ENCODE assay signal across 9 mouse cellular contexts in the genomic region with DNA sequence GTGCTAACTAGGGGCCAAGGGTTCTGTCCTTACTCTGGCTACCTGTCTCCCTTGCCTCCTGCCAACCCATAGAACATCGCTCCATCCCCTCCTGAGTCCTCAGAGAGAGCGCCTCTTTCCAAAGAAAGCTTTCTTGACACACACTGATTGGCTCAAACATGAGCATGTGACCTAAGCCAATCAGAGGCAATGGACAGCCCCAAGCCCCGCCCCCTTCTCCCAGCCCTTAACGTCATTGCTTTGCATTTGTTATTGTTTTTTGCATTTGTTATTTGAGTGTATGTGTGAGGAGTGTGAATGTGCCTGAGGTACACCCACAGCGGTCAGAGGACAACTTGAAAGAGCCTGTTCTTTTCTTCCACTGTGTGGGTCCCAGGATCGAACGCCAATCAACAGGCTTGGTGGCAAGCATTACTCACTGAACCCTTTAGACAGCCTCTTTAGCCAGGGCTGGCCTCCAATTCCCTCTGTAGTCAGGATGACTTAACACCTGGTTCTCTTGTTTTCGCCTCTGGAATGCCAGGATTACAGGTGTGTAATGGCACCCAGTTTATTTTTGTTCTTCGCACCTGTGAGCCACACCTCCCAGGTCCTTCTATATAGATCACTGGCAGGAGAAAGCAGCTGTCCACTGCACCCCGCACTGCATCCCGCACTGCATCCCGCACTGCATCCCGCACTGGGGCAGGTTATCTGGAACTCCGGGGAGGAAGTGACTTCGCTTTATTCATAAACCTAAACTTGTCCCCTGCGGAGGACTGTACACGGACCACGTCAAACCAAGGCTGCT. TPM values are rescaled to one million over a fixed set of nuclear protein-coding genes. Genes with fewer than 3 reads are reported as not detected.
A peak's percentile ranks its signal among the peaks of the same experiment; 100 is the strongest.
DNase-seq lines count a peak whose midpoint lies in the region; ATAC-seq and TF ChIP-seq lines count a peak whose summit lies in the region.
"Had no signal": no experiment of that assay in that cellular context is flagged by ENCODE, and none has a peak within 500 bp of the region (broad histone marks: within the 10 kb centered on the region; RNA-seq: fewer than 3 reads in every experiment).

No protein-coding gene starts in this region.

- 64% methylated on average over 18 of the region's 18 CpGs for WGBS in heart, embryonic 15.5 days
- 73% methylated on average over 18 of the region's 18 CpGs for WGBS in heart, adult 2 months
- 62% methylated on average over 18 of the region's 18 CpGs for whole genome bisulfite sequencing in hindbrain, embryonic 13.5 days

- no peaks in the 10 kb centered on the region for H3K9me3 ChIP-seq in heart, embryonic 15.5 days (replicated peaks)
- H3K9me3 ChIP-seq in hindbrain, embryonic 13.5 days = no peaks in the 10 kb centered on the region

- no peak for ATAC-seq in heart, embryonic 15.5 days (replicated peaks; ENCODE audit: insufficient number of reproducible peaks, insufficient read depth, low FRiP score, low read depth)
- peak; percentile 78 for ATAC-seq in hindbrain, embryonic 13.5 days (ENCODE audit: low FRiP score)

- no peak for TF ChIP-seq EP300 in heart, adult 2 months (IDR thresholded peaks at IDR 0.05; ENCODE audit: insufficient read depth, low read depth, low read length)

- H3K79me2 ChIP-seq in heart, adult 2 months (replicated peaks; ENCODE audit: control insufficient read depth, insufficient read depth, low read length) = no peaks in the 10 kb centered on the region

- peak overlapping the region; percentile 21; the same call in 1 of the 2 replicates for H3K4me3 ChIP-seq in heart, embryonic 15.5 days
- H3K4me3 ChIP-seq in heart, adult 2 months = no peak overlapping the region
- peak overlapping the region; percentile 35 for H3K4me3 ChIP-seq in hindbrain, embryonic 13.5 days

- intact Hi-C loops in heart, adult 2 months (cut with DNase I) = no loop called here

- H3K4me1 ChIP-seq in heart, embryonic 15.5 days (replicated peaks) = peaks cover 62% of the 10 kb centered on the region
- H3K4me1 ChIP-seq in heart, adult 2 months (ENCODE audit: control insufficient read depth, insufficient read depth, low read length) = peaks cover 25% of the 10 kb centered on the region
- peaks cover 12% of the 10 kb centered on the region for H3K4me1 ChIP-seq in hindbrain, embryonic 13.5 days (replicated peaks)

- H3K27me3 ChIP-seq in heart, embryonic 15.5 days = no peaks in the 10 kb centered on the region
- no peaks in the 10 kb centered on the region for H3K27me3 ChIP-seq in heart, adult 2 months (ENCODE audit: control insufficient read depth, insufficient read depth, low read length)
- no peaks in the 10 kb centered on the region for H3K27me3 ChIP-seq in hindbrain, embryonic 13.5 days

- TF ChIP-seq CTCF in heart, adult 2 months (IDR thresholded peaks at IDR 0.05) = no peak
- TF ChIP-seq CTCF in brain, embryonic 14.5 days (IDR thresholded peaks at IDR 0.05; ENCODE audit: borderline replicate concordance, extremely low read depth, insufficient read depth, insufficient read length) = no peak

- no peak overlapping the region for H3K9ac ChIP-seq in heart, embryonic 15.5 days
- H3K9ac ChIP-seq in heart, adult 2 months (ENCODE audit: low read depth, low read length) = no peak overlapping the region
- H3K9ac ChIP-seq in hindbrain, embryonic 13.5 days = peak overlapping the region; percentile 46
- H3K9ac ChIP-seq: liver, embryonic 14.5 days had no signal

- H3K27ac ChIP-seq in heart, embryonic 15.5 days = no peak overlapping the region
- no peak overlapping the region for H3K27ac ChIP-seq in heart, adult 2 months
- 0 out of 2 replicates have a peak overlapping the region, but pooled peaks have one; percentile 48 for H3K27ac ChIP-seq in hindbrain, embryonic 13.5 days
- H3K27ac ChIP-seq: liver, embryonic 14.5 days had no signal

- H3K36me3 ChIP-seq in heart, embryonic 15.5 days = no peaks in the 10 kb centered on the region
- H3K36me3 ChIP-seq in heart, adult 2 months (ENCODE audit: control insufficient read depth, insufficient read depth, low read length) = no peaks in the 10 kb centered on the region
- no peaks in the 10 kb centered on the region for H3K36me3 ChIP-seq in hindbrain, embryonic 13.5 days

- no peak for TF ChIP-seq POLR2A in heart, adult 2 months (IDR thresholded peaks at IDR 0.05; ENCODE audit: insufficient read depth, low read depth, low read length)
- TF ChIP-seq POLR2A in brain, embryonic 14.5 days (IDR thresholded peaks at IDR 0.05; ENCODE audit: borderline replicate concordance, extremely low read depth, insufficient read depth, insufficient read length, poor library complexity, severe bottlenecking) = no peak

- DNase-seq in heart, adult 2 months = no peak
- peak; percentile 87 for DNase-seq in brain, embryonic 14.5 days (ENCODE audit: low read depth)
- peak; percentile 36 for DNase-seq in neural tube, embryonic 10.5 days (ENCODE audit: extremely low spot score, low spot score)
- DNase-seq in thymus, postnatal 0 days (ENCODE audit: low spot score) = no peak
- no peak for DNase-seq in left cerebral cortex, adult 18-20 months (ENCODE audit: low spot score in 2 of 2)
- no peak for DNase-seq in adrenal gland, adult 18-20 months (ENCODE audit: low spot score in 2 of 2)

- peak overlapping the region; percentile 44 for H3K4me2 ChIP-seq in heart, embryonic 15.5 days
- H3K4me2 ChIP-seq in hindbrain, embryonic 13.5 days = peak overlapping the region; percentile 58

RNA-seq across cellular contexts. Expression of a gene that starts 13.1 kb away (rescaled TPM):
- 54.8 and 68.1 TPM in 2 replicates for polyA plus RNA-seq in heart, embryonic 15.5 days (2015; fragmentation: Nextera tagmentation; extraction: Ambion mirVana)
- 10 to 100 TPM; 23.6 to 27.8 TPM for total RNA-seq in heart, adult 2 months (2021)
- polyA plus RNA-seq in heart, adult 2 months (2012; rRNA removed) = 55.5 and 77.5 TPM in 2 replicates
- polyA plus RNA-seq in brain, embryonic 14.5 days (2012; rRNA removed) = 43.1 and 45.0 TPM in 2 replicates
- polyA plus RNA-seq in hindbrain, embryonic 13.5 days (2015; fragmentation: Nextera tagmentation; extraction: Ambion mirVana) = 27.4 and 28.0 TPM in 2 replicates
- 36.7 and 37.9 TPM in 2 replicates for polyA plus RNA-seq in thymus, postnatal 0 days (2015; fragmentation: Nextera tagmentation; extraction: Ambion mirVana)
- total RNA-seq in left cerebral cortex, adult 18-20 months (2021) = 10 to 100 TPM; 27.4 to 29.2 TPM
- total RNA-seq in adrenal gland, adult 18-20 months (2021) = 1,000 to 10,000 TPM; 2,973 to 3,724 TPM

Comparison
In these comparisons a context has a peak if more than half of its experiments do, and no peak if none do; other contexts are left out.
1. DNase-seq: peak in brain, embryonic 14.5 days (single experiment) and neural tube, embryonic 10.5 days (single experiment); none in heart, adult 2 months (0 of 2), thymus, postnatal 0 days (single experiment), left cerebral cortex, adult 18-20 months (0 of 2) and adrenal gland, adult 18-20 months (0 of 2).